Mouse (Mus musculus) liver, embryonic 18 days (tissue): ENCODE measurements around the gene Ptgir. TPM values are rescaled to one million over a fixed set of nuclear protein-coding genes. Genes with fewer than 3 reads are reported as not detected.

Source experiments
- polyA plus RNA-seq: library from polyadenylated mRNA; depleted of rRNA; stranded (reverse); fragments of >200 nt; gene quantifications from 2 replicates; pipeline ENCODE4 v1.2.3, GENCODE M21; 2012; rRNA removed

Ptgir gene
- polyA plus RNA-seq = 1.1 and 1.4 TPM in 2 replicates

GRCm38 (mm10) chr7:16906281-16906680, at the start of gene Ptgir:
TSS of gene Ptgir (plus strand) at chr7:16906490.

GRCm38 (mm10) chr7:16875310-16875325, 31.2 kb upstream of the Ptgir start, which contains the start of gene Dact3:
TSS of gene Dact3 (plus strand) at chr7:16875317.

GRCm38 (mm10) chr7:16891641-16892351, 14.5 kb upstream of the Ptgir start, which contains the start of gene Gng8:
TSS of gene Gng8 (plus strand) at chr7:16891786.

GRCm38 (mm10) chr7:16924037-16924834, 17.9 kb downstream of the Ptgir start, which contains the start of gene Calm3:
TSS of gene Calm3 (minus strand) at chr7:16924114.

GRCm38 (mm10) chr7:16944061-16944807, 37.9 kb downstream of the Ptgir start, which contains the start of gene Pnmal2:
TSS of gene Pnmal2 (plus strand) at chr7:16944682.

GRCm38 (mm10) chr7:16959539-16960187, 53.4 kb downstream of the Ptgir start, which contains the start of gene Pnmal1:
TSS of gene Pnmal1 (plus strand) at chr7:16959679.

Other genes starting within 250 kb of the Ptgir start
- gene Ceacam15, start 230.8 kb upstream of the Ptgir start, polyA plus RNA-seq = not detected in 2 replicates
- gene Ceacam9, start 184.6 kb upstream of the Ptgir start, polyA plus RNA-seq = not detected in 2 replicates
- 154 and 157 TPM in 2 replicates for gene Ap2s1, start 168.1 kb upstream of the Ptgir start, polyA plus RNA-seq
- gene Slc1a5, start 125.2 kb upstream of the Ptgir start, polyA plus RNA-seq = 73.9 and 75.4 TPM in 2 replicates
- 30.6 and 36.3 TPM in 2 replicates for gene Strn4, start 90.6 kb upstream of the Ptgir start, polyA plus RNA-seq
- 7.4 and 7.5 TPM in 2 replicates for gene Fkrp, start 89.8 kb upstream of the Ptgir start, polyA plus RNA-seq
- 4.9 and 5.2 TPM in 2 replicates for gene Prkd2, start 63.6 kb upstream of the Ptgir start, polyA plus RNA-seq
- gene Dact3, start 31.2 kb upstream of the Ptgir start, polyA plus RNA-seq = 0.61 and 0.81 TPM in 2 replicates
- 0.50 and 0.61 TPM in 2 replicates for gene Gng8, start 14.7 kb upstream of the Ptgir start, polyA plus RNA-seq
- gene Calm3, start 17.6 kb downstream of the Ptgir start, polyA plus RNA-seq = 68.8 and 69.7 TPM in 2 replicates
- gene Pnmal2, start 38.2 kb downstream of the Ptgir start, polyA plus RNA-seq = 0.03 and 0.04 TPM in 2 replicates
- gene Pnmal1, start 53.2 kb downstream of the Ptgir start, polyA plus RNA-seq = 0.01 TPM in 2 replicates
- gene Gm42372, start 76.6 kb downstream of the Ptgir start, polyA plus RNA-seq = 0.01 TPM in 1 of 2 replicates, not detected in the other
- gene Ccdc8, start 86.2 kb downstream of the Ptgir start, polyA plus RNA-seq = 3.1 and 3.7 TPM in 2 replicates
- gene Ppp5c, start 121.4 kb downstream of the Ptgir start, polyA plus RNA-seq = 44.4 and 50.5 TPM in 2 replicates
- gene Hif3a, start 155.9 kb downstream of the Ptgir start, polyA plus RNA-seq = 13.2 and 22.6 TPM in 2 replicates
- gene Psg16, start 167.6 kb downstream of the Ptgir start, polyA plus RNA-seq = 0.70 and 0.99 TPM in 2 replicates
- gene Ceacam3, start 243.8 kb downstream of the Ptgir start, polyA plus RNA-seq = 0.01 and 0.03 TPM in 2 replicates